Mouse (Mus musculus) ovary, postnatal 10 days (tissue): ENCODE measurements around the gene Msx2.

Experiments
- DNase-seq: peaks from one replicate; pipeline ENCODE4 v3.0.0; 2022; ENCODE audit warnings: low spot score

Gene Msx2

DNA sequence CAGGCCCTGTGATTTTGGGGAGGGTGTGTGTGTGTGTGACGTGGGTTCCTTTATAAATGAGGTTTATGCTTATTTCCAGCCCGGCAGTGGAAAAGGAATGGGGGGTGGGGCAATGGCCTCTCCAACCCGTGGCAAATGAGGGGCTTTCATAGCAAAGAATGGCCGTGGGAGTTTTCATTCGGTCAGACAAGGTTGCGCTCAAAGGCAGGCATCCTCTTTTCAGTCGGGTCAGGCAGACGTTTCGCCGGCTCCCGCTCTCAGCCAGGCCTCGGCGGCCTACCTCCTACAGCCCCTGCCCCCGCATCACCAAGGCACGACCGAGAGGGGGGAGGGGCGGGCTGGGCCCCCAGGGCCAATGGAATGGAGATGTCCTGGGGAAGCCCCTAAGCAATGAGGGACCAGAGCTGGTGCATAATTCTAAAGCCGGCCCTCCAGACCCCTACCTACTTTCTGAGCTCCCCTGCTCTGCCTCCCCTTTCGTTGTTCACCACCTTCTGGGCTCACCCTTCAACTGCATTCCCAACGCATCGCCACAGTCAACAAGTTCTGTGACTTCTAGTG is 8.4 kb downstream of the Msx2 start:
- DNase-seq = no peak

DNA sequence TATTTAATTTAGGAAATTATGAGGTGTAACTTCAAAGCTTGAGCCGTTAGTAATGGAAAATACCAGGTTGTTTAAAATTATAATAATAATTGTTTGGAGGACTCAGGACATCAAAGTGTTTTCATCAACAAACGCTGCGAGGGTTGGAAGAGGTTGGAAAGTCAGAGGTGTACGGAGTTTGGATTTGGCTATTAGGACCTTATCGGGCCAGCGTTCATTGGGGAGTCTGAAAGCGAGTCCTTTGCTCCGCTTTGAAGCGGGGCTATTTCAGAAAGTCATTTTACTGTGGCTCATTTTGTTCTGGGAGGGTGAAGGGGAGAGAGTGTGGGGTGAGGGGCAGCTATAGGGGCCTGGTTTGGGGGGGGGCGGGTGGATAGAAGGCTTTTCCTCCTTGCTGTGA is 8.9 kb downstream of the Msx2 start:
- no peak for DNase-seq

DNA sequence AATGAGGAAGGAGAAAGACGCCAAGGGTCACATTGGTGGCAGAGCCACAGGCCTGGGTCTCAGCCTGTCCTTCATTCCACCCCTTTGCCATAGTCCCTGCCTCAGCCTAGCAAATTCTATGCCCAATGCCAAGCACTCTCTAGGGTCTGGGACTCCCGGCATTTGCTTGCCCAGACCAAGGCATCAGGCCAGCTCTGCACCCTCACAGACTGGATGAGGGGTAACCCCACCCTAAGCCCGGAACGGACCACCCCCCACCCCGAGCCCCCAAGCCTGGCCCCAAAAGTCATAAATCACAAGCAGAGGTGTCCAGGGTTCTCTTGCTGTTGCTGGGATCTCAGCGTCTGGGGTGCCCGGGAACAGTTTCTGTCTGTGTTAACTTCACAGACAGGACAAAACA is 9.8 kb downstream of the Msx2 start:
- no peak for DNase-seq

DNA sequence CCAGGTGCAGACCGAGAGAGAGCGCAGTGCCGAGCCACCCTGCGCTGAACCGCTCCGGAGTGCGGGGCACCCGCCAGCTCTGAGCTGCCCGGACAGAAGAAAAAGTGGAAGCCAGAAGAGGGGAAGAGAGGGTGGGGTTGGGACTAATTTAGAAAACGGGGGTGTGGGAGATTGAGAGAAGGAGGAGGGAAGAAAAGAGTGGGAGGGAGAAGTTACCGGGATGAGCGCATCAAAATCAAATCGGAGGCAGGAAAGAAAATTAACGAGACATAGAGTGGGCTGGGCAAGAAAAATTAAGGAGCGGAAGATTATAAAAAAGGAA is 10.3 kb downstream of the Msx2 start:
- DNase-seq = no peak

DNA sequence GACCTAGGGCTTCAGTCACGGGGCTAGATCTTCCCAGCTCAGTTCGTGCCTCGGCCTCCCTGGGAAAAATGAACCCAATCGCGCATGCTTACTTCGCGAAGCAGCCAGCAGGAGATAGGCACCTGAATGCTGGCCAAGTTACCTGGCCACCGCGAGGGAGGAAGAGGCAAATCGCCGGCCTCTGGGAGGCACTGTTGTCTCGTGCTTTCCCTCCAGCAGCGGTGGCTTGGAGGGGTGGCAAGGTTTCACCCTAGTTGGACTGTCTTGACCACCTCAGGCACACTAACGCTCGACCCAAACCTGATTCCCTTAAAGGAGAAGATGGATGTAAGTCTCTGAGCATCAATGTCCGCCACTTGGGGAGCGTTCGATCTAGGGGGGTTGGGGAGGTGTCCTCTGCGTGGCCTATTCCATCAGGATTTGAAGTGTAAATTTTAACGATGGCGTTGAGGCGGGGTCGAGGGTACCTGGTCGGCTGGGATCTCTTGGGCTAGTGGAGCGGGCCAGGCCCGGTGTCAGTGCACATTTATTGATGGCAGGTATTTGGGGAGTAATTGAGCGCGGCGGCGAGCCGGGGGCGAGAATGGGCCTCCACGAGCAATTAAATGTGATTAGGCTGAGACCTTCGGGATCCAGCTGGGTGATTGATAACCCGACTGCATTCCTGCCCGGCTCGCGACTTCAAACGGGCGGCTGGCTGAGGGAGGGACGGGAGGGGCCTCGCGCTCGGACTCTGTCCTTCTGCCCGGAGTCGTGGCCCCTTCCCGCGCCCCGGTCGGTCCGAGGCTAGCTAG is 10.8 kb downstream of the Msx2 start:
- DNase-seq = no peak

DNA sequence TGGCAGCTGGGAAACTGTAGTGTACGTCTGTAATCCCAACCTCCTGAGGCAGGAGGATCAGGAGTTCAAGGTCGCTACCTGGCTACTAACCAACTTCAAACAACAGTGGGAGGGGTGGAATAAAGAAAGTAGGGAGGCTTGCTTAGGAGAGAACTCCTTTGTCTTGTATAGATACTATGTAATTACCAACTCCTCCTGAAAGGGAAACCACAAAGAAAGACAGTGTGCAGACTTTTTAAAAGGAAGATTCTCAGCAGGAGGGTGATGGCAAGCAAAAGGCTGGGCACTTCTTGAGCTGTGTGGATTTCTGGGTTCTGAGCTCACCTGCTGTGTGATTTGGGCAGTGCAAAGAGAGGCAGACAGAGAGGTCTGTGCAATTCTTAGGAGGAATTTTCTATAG is 11.5 kb downstream of the Msx2 start:
- no peak for DNase-seq

DNA sequence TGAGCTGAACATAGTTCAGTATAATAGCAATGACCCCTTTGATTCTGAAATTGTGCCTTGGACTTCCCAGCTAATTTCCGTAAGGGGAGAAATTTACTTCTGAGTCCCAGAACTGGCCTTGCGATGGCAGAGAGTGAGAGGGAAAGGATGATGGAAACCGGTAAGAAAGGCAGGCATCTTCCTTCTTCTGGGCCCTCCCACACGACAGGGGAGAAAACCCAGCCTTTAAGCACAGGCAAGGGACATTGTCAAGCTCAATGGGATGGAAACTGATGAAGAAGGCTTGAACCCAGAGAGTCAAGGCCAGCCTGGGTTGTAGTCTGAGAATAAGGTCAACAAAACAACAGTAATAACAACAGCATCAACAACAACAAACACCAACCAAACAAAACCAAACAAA is 14.1 kb downstream of the Msx2 start:
- no peak for DNase-seq

DNA sequence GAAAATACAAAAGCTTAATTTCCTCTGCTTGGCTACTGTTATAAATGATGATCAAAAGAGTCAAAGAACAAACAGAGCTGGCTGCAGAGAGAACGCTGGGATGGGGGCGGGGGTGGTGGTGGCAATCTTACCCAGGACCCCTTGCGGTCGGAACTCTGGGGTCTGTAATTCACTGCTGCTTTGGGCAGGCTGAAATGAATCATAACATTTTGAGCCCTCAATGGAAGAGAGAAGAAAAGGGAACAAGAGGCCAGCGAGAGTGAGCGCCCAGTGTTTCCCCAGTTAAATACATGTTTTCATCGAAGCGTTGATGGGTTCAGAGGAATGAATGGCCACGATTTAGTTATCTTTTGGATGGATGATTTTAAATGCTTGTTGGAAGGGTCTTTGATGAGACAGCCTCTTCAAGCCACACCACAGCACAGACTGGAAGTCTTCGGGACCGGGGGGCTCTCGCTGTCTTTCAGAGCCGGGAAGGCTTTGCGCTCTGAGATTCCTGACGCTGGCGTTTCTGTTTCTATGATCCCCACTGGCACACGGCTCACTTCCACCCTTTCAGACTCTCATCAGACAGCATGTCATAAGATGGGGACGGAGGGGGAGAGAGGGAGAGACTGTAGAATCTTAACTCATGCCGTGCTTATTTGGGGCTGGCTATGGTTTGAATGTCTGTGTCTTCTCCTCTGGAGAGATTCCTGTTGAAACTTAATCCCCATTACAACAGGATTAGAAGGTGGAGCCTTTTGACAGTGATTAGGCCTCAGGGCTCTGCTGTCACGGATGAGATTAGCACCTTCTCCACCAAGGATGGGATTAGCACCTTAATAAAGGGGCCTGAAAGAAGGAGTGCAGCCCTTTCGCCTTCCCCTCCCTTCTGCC is 17.8 kb downstream of the Msx2 start:
- DNase-seq = no peak

DNA sequence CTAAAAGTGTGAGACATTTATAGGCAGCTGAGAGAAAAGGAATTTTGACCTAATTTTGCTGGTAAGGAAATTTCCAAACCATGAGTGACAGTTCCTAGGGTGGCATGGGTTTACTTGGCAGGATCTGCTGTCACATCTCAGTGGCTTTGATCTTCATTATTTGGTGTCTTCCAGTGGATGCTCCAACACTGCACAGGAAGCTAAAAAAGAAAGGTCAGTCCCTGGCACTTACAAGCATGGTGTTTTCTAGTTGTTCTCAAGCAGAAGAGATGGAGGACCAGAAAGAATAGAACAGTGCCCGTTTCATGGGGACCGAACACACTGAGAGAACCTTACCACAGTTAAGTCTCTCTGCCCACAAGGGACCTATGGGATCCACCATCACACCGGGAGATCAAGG is 18.9 kb downstream of the Msx2 start:
- DNase-seq = no peak

DNA sequence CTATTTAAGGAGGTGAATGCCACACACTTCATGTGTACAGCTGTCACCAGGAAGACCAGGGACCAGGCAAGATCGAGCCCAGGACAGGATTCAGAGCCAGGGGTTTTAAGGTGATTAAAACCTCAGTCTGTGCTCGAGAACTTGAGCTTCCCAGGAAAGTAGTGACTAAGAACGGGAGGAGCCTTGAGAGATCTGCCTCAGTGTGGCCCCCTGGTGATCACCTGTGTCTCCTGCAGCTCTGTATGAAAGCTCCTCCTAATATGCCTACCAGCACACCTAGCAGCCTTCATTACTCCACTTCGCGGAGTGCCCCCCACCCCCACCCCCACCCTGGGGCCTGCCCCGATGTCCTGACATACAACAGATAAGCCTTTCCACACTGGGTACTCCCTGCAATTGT is 25.3 kb downstream of the Msx2 start:
- DNase-seq = no peak

DNA sequence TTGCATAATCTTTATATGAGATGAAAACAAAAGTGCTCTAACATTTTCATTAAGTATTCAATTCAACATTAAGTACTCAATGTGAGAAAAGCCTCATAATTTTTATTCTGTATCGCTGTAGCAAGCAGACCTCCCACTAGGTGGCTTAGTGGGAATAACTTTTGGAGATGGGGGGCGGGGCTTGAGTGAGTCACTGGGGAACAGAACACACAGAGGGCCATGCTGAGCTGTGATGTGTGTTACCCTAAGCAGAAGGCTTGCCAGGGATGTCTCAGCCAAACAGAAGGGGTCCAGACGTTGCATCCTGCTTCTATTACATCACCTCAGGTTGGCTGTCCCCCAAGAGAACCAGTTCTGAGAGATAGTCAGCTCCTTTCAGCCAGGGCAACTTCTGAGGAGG is 29.3 kb downstream of the Msx2 start:
- no peak for DNase-seq

DNA sequence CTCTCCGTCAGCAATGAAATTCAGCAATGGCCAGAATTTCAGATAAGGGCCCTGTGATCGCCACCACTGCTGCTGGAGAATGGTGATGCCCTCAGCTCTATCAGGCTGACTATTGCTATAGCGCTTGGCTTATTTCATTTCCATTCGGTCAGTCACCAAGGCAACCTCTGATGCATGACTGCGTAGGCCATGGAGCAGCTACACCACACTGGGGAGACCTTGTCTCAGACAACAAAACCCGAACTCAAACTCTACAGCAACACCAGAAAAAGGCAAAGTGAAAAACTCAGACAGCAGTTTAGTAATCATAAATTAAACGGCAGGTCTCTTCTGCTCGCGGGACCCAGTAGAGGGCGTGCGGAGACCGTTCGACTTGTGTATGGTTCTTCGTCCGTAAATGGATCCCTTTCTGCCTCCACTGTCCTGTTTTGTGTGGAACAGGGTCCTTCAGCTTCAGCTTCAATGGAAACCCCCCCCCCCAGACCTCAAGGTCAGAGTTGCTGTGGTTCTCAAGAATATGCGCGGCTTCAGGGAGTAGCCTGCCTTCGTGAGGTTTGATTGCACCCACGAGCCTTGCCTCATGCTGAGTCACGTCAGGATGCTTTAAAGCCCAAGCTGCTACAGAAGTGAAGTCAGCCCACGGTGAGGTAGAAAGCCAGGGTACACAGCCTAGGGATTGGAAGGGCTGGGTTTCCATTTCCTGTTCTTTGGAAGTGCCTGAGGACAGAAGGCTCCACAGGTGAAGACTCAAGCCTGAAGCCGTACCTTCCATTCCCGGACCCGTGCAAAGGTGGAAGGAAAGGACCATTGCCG is 30.5 kb downstream of the Msx2 start:
- DNase-seq = no peak

DNA sequence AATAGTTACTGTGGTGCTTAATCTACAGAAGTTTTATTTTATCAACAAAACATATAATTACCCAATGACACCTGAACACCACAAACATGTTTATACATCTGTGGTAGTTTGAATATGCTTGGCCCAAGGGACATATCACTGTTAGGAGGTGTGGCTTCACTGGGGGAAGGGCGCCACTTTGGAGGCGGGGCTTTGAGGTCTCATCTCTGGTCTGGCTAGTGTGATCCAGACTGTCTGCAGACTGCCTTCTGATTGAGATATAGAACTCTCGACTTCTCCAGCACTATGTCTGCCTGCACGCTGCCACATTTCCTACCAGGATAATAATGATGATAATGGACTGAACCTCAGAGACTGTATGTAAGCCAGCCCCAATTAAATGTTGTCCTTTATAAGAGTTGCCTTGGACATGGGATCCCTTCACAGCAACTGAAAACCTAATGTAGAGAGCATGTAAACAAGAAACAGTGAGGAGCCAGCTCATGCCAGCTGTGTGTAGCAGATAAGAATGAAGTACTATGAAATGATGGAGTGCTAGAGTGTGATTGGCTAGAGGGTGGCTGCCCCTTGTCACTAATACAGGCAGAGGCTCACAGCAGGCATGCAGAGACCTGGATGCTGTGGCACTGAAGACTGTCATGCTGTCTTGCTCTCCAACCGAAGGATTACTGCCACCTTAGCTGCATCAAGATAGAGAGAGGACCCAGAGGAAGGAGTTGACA is 31.4 kb downstream of the Msx2 start:
- DNase-seq = no peak

DNA sequence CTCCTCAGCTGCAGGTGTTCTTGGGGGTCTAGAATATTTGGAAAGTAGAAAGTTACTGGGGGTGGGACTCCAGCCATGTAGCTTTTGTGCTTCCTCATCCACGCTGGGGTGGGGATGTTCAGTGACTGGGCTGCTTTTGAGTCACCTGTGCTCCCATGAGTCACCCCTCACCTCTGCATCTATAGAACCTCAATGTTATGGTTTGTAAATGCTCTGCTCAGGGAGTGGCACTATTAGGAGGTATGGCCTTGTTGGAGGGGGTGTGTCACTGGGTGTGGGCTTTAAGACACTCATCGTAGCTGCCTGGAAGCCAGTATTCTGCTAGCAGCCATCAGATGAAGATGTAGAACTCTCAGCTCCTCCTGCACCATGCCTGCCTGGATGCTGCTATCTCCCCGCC is 32.9 kb downstream of the Msx2 start:
- DNase-seq = no peak

DNA sequence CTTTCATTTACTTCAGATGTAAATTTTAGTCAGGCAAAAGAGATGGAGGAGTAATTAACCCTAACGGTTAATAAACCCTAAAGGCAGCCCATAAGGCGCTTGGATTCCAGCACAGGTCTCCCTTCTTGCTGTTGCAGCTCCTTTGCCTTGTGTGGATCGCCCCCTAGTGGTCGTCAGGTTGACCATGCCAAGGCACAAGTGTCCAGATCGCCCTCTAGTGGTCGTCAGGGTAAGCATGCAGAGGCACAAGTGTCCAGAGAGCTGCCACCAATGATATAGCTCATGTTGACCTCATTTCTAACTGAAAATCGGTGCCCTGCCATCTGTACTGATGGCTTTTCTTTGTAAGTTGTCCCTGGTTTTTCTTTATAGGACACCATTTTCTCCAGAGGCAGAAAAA is 46.4 kb downstream of the Msx2 start:
- peak; percentile 36 for DNase-seq

DNA sequence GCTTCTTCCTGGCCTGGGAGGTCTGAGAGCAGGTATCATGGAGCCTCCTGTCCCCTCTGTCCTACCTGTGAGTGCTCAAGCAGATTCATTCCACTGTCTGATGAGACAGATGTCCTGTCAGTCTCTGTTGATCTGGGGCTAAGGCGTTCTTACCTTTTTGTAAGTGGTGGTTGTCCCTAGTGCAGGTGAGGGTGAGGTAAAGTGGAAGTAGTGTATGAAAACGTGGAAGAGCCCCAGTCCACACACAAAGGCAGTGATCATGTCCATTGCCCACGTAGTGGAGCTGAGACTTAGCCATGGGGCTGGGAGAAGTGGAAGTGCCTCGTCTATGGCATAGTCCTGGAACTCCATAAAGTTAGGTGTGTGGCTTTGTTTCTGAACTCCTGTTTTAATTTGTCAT is 51.7 kb downstream of the Msx2 start:
- DNase-seq = no peak

DNA sequence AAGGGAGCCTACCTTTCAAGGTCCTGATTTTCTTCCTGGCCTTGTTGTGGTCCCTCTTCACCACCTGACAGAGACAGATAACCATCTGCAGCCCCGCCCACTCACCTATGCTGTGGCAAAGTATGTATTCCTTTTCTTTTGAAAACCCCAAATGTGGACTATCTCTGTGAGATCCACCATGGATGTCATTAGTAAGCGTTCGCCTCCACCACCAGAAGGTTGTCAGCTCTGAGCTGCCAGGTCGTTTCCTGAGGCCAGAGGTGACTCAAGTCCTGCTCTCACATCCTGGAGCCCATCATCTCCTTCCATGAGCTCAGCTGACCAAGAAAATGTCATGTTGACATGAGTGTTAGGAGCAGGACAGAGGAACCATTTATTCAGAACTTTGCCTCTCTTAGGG is 52.1 kb downstream of the Msx2 start:
- no peak for DNase-seq

DNA sequence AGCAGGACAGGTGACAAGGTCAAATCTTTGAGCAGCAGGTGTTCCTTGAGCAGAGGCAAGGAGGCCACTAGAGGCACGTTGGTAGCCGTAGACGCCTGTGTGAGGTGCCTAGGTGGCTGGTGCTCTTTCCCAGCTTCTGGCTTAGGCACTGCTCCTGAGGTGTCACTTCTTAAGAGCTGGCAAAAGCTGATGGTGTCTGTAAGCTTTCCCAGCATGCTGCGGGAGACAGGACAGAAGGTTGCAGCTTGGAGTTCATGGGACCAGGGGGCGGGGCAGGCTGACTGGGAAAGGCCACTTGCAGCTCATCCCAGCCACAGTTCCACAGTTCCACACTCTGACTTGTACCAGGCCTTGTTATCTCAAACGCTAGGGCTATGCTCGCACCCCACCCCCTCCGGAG is 53.2 kb downstream of the Msx2 start:
- DNase-seq = no peak

DNA sequence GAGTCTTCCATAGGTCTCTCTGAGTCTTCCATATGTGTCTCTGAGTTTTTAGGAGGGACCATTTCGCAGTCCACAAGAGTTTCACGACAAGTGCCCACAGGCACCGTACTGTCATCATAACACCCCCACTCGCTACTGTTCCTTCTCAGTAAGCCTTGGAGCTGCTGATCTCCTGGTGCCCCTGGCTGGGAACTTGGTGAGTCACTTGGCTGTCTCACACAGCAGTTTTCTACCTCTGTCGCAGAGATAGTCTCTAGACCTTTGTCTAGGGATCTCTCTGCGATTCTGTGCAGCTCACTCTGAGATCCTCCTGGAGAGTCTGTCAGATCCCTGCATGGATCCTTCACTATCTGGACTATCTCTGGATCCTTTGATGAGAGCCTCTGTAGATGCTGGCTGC is 55.2 kb downstream of the Msx2 start:
- DNase-seq = no peak
